Mouse (Mus musculus) forebrain, embryonic 14.5 days (tissue): ENCODE measurements around the gene Bbx. TPM values are rescaled to one million over a fixed set of nuclear protein-coding genes. Genes with fewer than 3 reads are reported as not detected.

ENCODE experiments used
- ATAC-seq: fragments of 200-750 bp; cut with Nextera tagmentation; 2 replicates; pipeline ENCODE4 v1.8.0; 2017; ENCODE audit warnings: mild to moderate bottlenecking, moderate library complexity
- DNase-seq: peaks from one replicate; pipeline ENCODE4 v3.0.0-alpha.2; 2015; ENCODE audit warnings: low spot score
- H3K27ac ChIP-seq: fragments of 300-500 bp; sonication (generic); 2 replicates; pipeline ENCODE4 v1.5.1; 2014; ENCODE audit warnings: low read depth, mild to moderate bottlenecking, control low read depth, low read length, moderate library complexity
- H3K27me3 ChIP-seq: fragments of 300-500 bp; sonication (generic); replicated peaks from 2 replicates; pipeline ENCODE4 v1.6.1; 2014; ENCODE audit warnings: low read length, control low read depth, mixed read lengths; ENCODE audit not compliant: control insufficient read depth, insufficient read depth
- H3K36me3 ChIP-seq: fragments of 300-500 bp; sonication (generic); 2 replicates; pipeline ENCODE4 v1.6.1; 2014; ENCODE audit warnings: low read length, control low read depth; ENCODE audit not compliant: control insufficient read depth, insufficient read depth
- H3K4me1 ChIP-seq: fragments of 300-500 bp; sonication (generic); 2 replicates; pipeline ENCODE4 v1.6.1; 2014; ENCODE audit warnings: antibody characterized with exemption, low read length, control low read depth; ENCODE audit not compliant: control insufficient read depth, insufficient read depth
- H3K4me2 ChIP-seq: fragments of 300-500 bp; sonication (generic); 2 replicates; pipeline ENCODE4 v1.6.1; 2014; ENCODE audit warnings: mild to moderate bottlenecking, control low read depth, low read length
- H3K4me3 ChIP-seq: fragments of 300-500 bp; sonication (generic); 2 replicates; pipeline ENCODE4 v1.5.1; 2014; ENCODE audit warnings: low read depth, low read length, control low read depth
- H3K9ac ChIP-seq: fragments of 300-500 bp; sonication (generic); 2 replicates; pipeline ENCODE4 v1.6.1; 2014; ENCODE audit warnings: mild to moderate bottlenecking, low read length, control low read depth, moderate library complexity
- H3K9me3 ChIP-seq: fragments of 300-500 bp; sonication (generic); replicated peaks from 2 replicates; pipeline ENCODE4 v1.6.1; 2016; ENCODE audit warnings: low read length, control low read depth, mixed read lengths; ENCODE audit not compliant: control insufficient read depth
- WGBS: fragments of 180-500 bp; shearing (Covaris S2); extraction: QIAGEN DNeasy Blood & Tissue Kit; methylation state at CpG from one replicate; pipeline ENCODE4 v1.1.7; 2014; 5-methylcytosine and 5-hydroxymethylcytosine counted together
- polyA plus RNA-seq: library from polyadenylated mRNA; unstranded; fragments of >200 nt; fragmentation: Nextera tagmentation; extraction: Ambion mirVana; gene quantifications from 2 replicates; pipeline ENCODE4 v1.2.1, GENCODE M21; 2014

Bbx gene
- polyA plus RNA-seq, 1 experiment from 2014 or later = 11.9 TPM

- Histone ChIP-seq H3K4me2 (no peak overlapping the region), H3K27ac (no peak overlapping the region), H3K4me3 (no peak overlapping the region), H3K9ac (no peak overlapping the region), H3K4me1 (no peaks in the 10 kb centered on the region), H3K9me3 (no peaks in the 10 kb centered on the region), H3K27me3 (no peaks in the 10 kb centered on the region), H3K36me3 (no peaks in the 10 kb centered on the region)
- 95% methylated on average over 11 of the region's 11 CpGs for WGBS
- ATAC-seq (no peak), DNase-seq (no peak)
Observed at GRCm38 (mm10) chr16:50160418-50161271, 271.5 kb downstream of the Bbx start.

- no peak overlapping the region for H3K4me2 ChIP-seq
- no peaks in the 10 kb centered on the region for H3K4me1 ChIP-seq
- no peaks in the 10 kb centered on the region for H3K36me3 ChIP-seq
- H3K27ac ChIP-seq = no peak overlapping the region
- ATAC-seq = no peak
- no peak for DNase-seq
- WGBS = 88% methylated on average over 5 of the region's 5 CpGs
- no peaks in the 10 kb centered on the region for H3K27me3 ChIP-seq
- H3K9ac ChIP-seq = no peak overlapping the region
- H3K4me3 ChIP-seq = no peak overlapping the region
- no peaks in the 10 kb centered on the region for H3K9me3 ChIP-seq
Observed at GRCm38 (mm10) chr16:50158546-50158945, 273.6 kb downstream of the Bbx start.

- no peak overlapping the region for H3K4me2 ChIP-seq
- no peak for DNase-seq
Observed at GRCm38 (mm10) chr16:50149606-50150005, 282.6 kb downstream of the Bbx start.

GRCm38 (mm10) chr16:50147900-50148299 is 284.3 kb downstream of the Bbx start:
- Histone ChIP-seq H3K9me3 (no peaks in the 10 kb centered on the region), H3K4me3 (no peak overlapping the region), H3K9ac (no peak overlapping the region), H3K36me3 (no peaks in the 10 kb centered on the region), H3K4me2 (no peak overlapping the region), H3K27ac (no peak overlapping the region), H3K27me3 (no peaks in the 10 kb centered on the region), H3K4me1 (peaks cover 3% of the 10 kb centered on the region; the same call in 1 of the 2 replicates)
- WGBS = 36% methylated on average over 2 of the region's 2 CpGs
- DNase-seq (peak; percentile 45), ATAC-seq (peak; percentile 40; the same call in 1 of the 2 replicates)

More at GRCm38 (mm10) chr16:50149606-50150005, 282.6 kb downstream of the Bbx start:
- no peaks in the 10 kb centered on the region for H3K27me3 ChIP-seq
- H3K4me1 ChIP-seq = peaks cover 3% of the 10 kb centered on the region; the same call in 1 of the 2 replicates
- no peak for ATAC-seq
- H3K9ac ChIP-seq = no peak overlapping the region
- no peaks in the 10 kb centered on the region for H3K9me3 ChIP-seq
- WGBS = 86% methylated on average over 4 of the region's 4 CpGs
- H3K36me3 ChIP-seq = no peaks in the 10 kb centered on the region
- no peak overlapping the region for H3K4me3 ChIP-seq
- no peak overlapping the region for H3K27ac ChIP-seq

Other genes starting within 250 kb of the Bbx start
- not detected in 2 replicates for gene Ccdc54, start 158.8 kb upstream of the Bbx start, polyA plus RNA-seq